Mouse (Mus musculus) CD4-positive, CD25-positive, alpha-beta regulatory T cell, adult 2 months (primary cell): Measurements from ENCODE around the gene Denr.

Experiments used
- DNase-seq: peaks from one replicate; pipeline ENCODE4 v3.0.0-alpha.2; 2012; ENCODE audit warnings: low read depth, low spot score

Gene Denr

DNA sequence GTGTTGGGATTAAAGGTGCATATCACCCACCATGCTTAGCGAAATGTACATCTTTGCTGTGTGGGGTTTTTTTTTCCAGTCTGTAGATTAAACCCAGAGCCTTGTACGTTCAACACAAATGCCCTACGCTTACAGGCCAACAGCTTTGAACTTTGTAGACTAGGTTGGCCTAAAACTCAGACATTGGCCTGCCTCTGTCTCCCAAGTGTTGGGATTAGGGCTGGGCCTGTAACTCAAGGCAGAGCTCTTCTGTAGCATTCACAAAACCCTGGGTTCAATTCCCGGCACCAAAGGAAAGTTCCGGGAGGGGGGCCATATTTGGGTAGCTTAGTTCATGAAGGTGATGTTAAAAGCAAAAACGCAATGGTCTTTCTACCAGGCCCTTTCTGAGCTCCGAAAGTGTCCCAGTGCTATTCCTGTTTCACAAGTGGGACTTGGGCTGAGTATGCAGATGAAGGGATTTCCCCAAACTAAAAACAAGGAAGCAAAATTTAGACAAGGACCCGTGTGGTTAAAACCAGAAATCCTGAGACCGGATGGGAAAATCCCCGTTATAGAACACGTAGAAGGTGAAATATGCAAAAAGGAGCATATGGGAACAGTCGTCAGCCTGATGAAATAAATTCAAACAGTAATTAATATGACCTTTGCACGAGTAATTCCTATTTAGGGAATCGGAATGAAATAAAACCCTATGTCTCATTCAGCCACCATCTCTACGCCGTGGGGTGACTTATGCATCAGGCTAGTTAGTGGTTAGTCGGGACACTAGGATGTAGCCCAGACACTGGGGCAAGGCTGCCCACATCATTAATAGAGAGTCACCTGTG lies 614 bp upstream of the Denr start:
- DNase-seq = no peak

GRCm38 (mm10) chr5:123907631-123907977 lies 629 bp downstream of the Denr start:
- no peak for DNase-seq

- DNase-seq = peak; percentile 61
These were observed 7.9 kb downstream of the Denr start for GRCm38 (mm10) chr5:123914852-123915251.

GRCm38 (mm10) chr5:123922112-123922511 lies 15.1 kb downstream of the Denr start:
- no peak for DNase-seq

DNA sequence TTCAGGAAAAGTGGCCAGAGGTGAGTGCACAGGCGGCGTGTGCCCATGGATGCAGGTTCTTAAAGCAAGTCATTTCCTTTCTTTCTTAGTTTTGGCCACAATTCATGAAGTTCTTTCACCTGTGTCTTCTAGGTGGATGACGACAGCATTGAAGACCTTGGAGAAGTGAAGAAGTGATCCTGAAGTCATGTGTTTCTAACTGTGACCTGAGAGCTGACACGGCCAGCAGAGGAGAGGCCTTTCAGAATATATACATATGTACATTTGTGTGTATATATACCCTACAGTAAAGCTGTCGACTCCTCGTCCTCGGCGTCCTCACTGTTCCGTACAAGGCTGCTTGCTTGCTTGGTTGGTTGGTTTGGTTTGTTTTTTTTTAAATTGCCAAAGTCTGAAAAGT lies 20.1 kb downstream of the Denr start, which contains the start of gene Gm43518:
Gene Gm43518, plus strand, starts transcription at position 301 of the 400 bp plus-strand sequence.
- no peak for DNase-seq

DNA sequence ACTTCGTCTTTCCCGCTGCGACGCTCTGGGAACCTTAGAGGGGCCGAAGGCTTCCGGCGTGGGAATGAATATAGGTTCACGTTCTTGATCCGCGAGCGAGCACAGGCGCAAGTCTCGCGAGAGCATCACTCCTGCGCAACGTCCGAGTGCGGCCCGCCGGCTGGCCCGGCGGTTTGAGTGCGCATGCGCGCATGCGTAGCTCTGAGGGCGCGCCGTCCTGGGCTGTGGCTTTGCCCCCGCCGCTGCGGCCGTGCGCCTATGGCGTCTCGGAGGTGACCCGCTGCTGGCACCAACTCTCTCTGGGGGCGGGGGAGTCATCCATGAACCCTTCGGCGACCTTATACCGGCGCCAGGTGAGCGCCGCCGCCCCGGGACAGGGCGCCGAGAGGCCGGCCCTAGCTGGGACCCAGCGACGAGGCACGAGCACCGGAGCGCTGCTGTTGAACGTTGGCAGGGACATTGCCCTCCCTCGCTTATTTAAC lies 23.6 kb downstream of the Denr start, which contains the start of gene Ccdc62:
Gene Ccdc62, plus strand, starts transcription at position 172 of the 482 bp plus-strand sequence.
- peak; percentile 97 for DNase-seq

GRCm38 (mm10) chr5:123931131-123931530 lies 24.2 kb downstream of the Denr start:
- no peak for DNase-seq

DNA sequence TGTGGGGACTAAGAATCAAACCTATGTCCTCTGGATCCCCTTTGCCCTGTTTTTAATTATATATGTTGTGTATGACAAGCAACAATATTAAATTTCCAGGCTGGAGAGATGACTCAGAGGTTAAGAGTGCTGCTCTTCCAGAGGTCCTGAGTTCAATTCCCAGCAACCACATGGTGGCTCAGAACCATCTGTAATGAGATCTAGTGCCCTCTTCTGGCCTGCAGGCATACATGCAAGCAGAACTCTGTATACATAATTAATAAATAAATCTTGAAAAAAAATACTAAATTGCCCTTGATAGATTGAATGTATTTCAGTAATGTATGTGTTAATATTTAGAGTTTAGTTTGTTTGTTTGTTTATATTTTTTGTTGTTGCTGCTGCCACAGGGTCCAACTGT lies 26.0 kb downstream of the Denr start:
- no peak for DNase-seq

GRCm38 (mm10) chr5:123933556-123933955 lies 26.6 kb downstream of the Denr start:
- DNase-seq = no peak

GRCm38 (mm10) chr5:123933957-123934591 lies 27.1 kb downstream of the Denr start:
- peak; percentile 32 for DNase-seq

DNA sequence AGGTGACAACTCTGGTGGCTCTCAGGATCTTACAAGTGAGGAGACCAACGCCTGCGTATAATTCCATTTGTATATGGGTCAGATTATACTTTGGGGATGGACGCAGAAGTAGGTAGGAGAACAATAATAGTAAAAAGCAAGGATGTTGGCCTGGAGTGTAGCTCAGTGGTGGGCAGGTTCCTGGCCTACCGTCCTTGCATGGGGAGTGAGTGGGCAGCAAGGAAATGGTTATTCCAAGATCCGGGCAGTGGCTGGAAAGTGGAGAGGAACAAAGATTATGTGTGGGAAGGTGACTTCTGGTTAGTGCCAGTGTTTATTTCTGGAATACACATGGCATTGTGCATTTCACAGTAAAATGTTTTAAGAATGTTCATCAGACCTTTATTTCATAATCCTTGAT lies 29.0 kb downstream of the Denr start:
- no peak for DNase-seq

- no peak for DNase-seq
These were observed 31.5 kb downstream of the Denr start for GRCm38 (mm10) chr5:123938479-123938878.

- DNase-seq = no peak
These were observed 39.6 kb downstream of the Denr start for GRCm38 (mm10) chr5:123946546-123946945.

GRCm38 (mm10) chr5:123947041-123947761 lies 40.2 kb downstream of the Denr start:
- DNase-seq = peak; percentile 81

DNA sequence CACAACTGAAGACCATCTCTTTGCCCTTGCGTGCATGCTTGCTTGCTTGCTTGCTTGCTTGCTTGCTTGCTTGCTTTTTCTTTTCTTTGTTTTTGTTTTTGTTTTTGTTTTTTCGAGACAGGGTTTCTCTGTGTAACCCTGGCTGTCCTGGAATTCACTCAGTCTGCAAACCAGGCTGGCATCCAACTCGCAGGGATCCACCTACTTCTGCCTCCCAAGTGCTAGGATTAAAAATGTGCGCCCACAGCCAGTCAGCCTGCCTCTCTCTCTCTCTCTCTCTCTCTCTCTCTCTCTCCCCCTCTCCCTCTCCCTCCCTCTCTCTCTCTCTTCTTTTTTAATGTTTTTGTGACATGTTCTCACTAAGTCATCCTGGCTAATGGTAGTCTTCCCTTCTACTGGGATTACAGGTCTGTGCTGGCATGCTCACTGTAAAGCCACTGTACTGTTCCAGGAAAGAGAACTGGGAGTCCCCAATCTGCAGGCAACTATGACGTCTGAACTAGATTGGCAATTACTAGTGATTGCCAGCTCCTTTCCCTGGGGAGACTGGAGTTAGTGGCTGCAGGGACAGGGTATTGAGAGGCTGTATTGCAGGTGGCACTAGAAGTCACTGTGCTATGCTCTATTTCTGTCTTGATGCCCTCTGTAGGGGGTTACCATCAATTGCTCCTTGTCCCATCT lies 45.5 kb downstream of the Denr start:
- no peak for DNase-seq

DNA sequence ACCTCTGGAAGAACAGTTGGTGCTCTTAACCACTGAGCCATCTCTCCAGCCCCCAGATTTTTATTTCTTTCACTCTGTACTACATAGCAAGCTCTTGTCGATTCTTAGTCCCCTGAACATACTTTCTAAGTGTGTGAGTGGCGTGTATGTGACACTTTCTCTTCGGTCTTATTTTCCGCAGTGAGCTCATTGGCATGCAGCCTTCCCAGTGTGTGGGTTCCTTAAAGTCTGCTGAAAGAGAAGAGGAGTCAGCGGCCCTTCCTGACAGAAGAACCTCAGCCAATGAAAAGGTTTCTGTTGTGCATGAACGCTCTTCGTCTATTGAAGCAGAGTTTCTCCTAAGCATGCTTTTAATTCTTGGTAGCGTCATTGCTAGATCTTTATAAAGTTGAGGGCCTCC lies 50.2 kb downstream of the Denr start:
- DNase-seq = no peak

DNA sequence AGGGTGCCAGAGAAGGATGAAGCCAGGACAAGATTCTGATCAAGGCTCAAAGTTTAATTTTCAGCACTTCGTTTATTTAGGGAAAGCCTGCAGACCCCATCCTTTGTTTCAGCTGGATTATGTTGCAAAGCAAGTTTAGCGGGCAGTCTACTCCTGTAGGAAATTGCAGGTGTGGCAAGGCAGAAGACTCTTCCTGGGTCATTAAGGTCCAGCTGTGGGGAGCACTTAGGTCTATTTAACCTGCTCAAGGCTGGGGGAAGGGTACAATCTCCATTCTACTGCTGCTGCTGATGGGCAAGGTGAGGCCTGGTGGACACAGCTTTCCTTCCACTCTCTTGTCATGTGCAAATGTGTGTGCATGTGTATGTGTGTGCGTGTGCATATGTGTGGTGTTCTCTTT lies 52.0 kb downstream of the Denr start:
- no peak for DNase-seq

GRCm38 (mm10) chr5:123960129-123960528 lies 53.2 kb downstream of the Denr start:
- no peak for DNase-seq

- no peak for DNase-seq
These were observed 54.1 kb downstream of the Denr start for GRCm38 (mm10) chr5:123961046-123961445.

GRCm38 (mm10) chr5:123964208-123964607 lies 57.2 kb downstream of the Denr start:
- no peak for DNase-seq

GRCm38 (mm10) chr5:123966759-123967158 lies 59.8 kb downstream of the Denr start:
- DNase-seq = no peak

DNA sequence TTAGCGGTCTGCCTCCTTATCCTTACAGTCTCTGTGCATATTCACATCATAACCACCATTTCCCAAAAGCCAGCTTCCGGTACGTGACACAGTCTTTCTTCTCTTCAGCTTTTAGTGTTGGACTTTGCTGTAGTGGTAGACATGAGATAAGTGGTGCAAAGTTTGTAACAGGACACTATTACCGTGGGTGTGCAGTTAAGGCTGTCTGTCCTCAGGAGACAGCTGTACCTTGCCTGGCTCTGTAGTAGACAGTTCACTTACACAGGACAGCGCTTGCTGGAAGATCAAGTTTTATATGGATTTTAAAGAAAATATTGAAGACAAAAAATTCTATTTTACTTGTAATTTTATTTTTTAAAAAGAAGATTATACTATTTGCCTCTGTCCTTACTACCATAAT lies 61.5 kb downstream of the Denr start:
- no peak for DNase-seq
